Mouse (Mus musculus) Patski (cell line): ENCODE measurements around the gene Spen. TPM values are rescaled to one million over a fixed set of nuclear protein-coding genes. Genes with fewer than 3 reads are reported as not detected.

Experiments
- ATAC-seq: fragments of 100-300 bp; one replicate; pipeline ENCODE4 v1.8.0; 2021
- CTCF ChIA-PET: fragments of 350-600 bp; sonication (Branson Sonifier 250); formaldehyde crosslinking; loops from one replicate; lab custom pipeline; 2022; ENCODE audit warnings: inconsistent platforms; lab: Charles Lee
- POLR2A ChIA-PET: fragments of 350-600 bp; sonication (Branson Sonifier 250); formaldehyde crosslinking; loops from one replicate; lab custom pipeline; 2022; ENCODE audit warnings: antibody characterized with exemption, inconsistent platforms; lab: Charles Lee
- DNase-seq: peaks from one replicate; pipeline ENCODE4 v3.0.0-alpha.2; 2011; ENCODE audit warnings: low read depth, low spot score
- H3K27me3 ChIP-seq: fragments of 371-371 bp; one replicate; pipeline ENCODE4 v1.5.1; 2021
- CTCF ChIP-seq: fragments of 100-300 bp; IDR thresholded peaks from one replicate; pipeline ENCODE4 v1.5.1; 2021
- in situ Hi-C: fragments of 300-500 bp; cut with MboI; formaldehyde crosslinking; loops from 3 replicates; pipeline ENCODE4 v1.11.1; 2018; ENCODE audit warnings: low pct_unique_long_range_greater_than_20kb, mixed read lengths
- polyA plus RNA-seq: library from polyadenylated mRNA; unstranded; gene quantifications from one replicate; pipeline ENCODE4 v1.2.3, GENCODE M21; 2021

The Spen gene
- polyA plus RNA-seq, 1 experiment from 2014 or later, result 31.8 TPM

DNA sequence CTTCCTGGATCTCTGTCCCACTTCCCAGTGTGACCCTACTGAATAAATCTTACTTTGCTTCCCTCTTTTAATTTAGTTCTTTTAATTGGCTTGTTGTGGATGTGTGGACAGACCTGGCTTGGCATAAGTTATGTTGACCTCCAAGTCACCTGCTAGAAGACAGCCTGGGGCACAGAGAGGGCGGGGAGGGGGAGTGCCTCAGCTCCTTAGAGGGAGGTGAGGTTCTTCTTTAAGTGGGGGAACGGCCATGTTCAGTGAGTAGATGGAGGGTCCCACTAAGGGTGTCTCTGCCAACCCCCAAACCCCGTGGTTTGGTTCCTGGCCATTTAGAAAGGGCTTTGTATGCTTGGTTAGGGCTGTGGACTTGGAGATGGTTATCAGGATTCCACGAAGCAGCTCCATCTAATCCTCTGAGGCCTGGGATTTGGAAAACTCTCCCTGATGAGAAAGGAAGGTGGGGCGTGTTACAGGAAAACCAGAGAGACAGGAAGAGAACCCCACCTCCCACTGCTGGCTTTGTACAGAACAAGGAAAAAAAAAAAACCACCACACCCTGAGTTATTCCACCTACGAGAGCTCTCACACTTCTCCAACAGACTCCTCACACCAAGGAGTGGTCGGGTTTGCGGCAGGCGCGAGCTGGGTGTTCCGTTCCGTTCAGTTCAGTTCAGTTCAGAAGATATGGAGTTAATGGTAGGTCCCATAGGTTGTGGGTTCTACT lies 99.2 kb downstream of the Spen start:
- in situ Hi-C loops, result loop anchor here (5.0 kb wide), 1 partner anchor 37 kb away; no protein-coding TSS in a partner anchor

DNA sequence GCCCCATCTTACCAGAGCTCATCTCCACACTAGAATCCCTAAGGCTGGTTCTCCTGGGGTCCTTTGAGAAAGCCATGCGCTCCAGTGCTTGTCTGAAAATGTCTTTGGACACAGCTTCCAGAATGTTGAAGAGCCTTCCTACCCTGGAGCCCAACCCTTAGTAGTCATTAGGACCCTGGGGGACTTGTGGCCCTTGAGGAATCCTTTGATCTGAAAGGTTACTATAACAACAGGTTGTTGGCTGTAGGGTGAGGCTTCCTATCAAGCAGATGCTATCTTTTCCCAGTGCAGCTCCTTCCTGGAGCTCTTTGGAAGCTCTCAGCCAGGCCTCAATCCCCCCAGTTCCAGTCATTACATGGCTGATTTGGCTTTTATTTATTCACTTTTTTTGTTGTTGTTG lies 102.4 kb downstream of the Spen start, which contains the start of gene Srarp:
TSS of gene Srarp (minus strand) at position 132 of the 400 bp plus-strand sequence.
- DNase-seq (no peak), ATAC-seq (no peak)
- ChIA-PET CTCF (no interaction called here), POLR2A (no interaction called here)
- no peaks in the 10 kb centered on the region for H3K27me3 ChIP-seq
- TF ChIP-seq CTCF, result no peak
- in situ Hi-C loops, result loop anchor here (5.0 kb wide), 1 partner anchor 34 kb away; no protein-coding TSS in a partner anchor

More for the DNA sequence above, 99.2 kb downstream of the Spen start:
- DNase-seq, result no peak
- H3K27me3 ChIP-seq, result no peaks in the 10 kb centered on the region
- ATAC-seq, result no peak
- POLR2A ChIA-PET, result no interaction called here
- CTCF ChIA-PET, result interaction anchor here (0.9 kb wide), 1 partner anchor 8 kb away, joined by 3 read pairs; no protein-coding TSS in a partner anchor
- TF ChIP-seq CTCF, result no peak

DNA sequence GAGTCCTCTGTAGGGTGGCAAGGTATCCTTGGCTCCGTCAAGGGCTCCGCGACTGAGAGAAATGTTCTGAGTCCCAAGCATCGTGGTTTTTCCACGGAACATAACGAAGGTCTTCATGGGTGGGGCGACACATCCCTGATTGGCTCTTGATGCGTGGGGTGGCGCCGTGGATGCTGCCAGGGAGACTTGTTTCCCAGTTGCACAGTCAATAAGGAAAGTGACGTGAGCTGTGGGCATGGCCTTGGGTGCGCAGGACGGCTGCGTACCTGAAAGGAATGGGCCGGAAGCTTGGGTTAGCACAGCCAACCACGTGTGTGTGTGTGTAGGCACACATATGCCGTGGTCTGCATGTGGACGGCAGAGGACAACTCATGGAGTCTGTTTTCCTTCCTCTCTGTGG lies 105.2 kb downstream of the Spen start:
- ChIA-PET POLR2A (no interaction called here), CTCF (no interaction called here)
- in situ Hi-C loops, result no loop called here

DNA sequence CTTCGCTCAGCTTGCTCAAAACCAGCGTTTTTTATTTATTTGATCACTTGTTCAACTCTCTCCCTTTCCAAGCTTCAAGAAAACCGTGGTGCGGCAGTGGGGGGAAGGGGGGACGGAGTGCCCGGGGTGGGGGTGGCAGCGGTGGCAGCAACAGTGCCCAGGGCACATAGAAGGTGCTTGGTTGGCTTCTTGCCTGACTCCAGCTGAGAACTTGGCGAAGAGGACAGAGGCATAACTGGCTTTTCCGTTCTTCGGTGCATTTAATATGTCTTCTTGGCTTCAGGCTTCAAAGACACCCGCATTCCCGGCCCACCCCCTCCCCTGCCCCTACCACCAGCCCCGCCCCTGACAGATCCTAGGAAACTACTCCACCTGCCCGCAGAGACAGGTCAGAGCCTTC lies 105.7 kb downstream of the Spen start:
- no peaks in the 10 kb centered on the region for H3K27me3 ChIP-seq

More for the DNA sequence above, 105.2 kb downstream of the Spen start:
- no peaks in the 10 kb centered on the region for H3K27me3 ChIP-seq
- ATAC-seq (no peak), DNase-seq (no peak)
- TF ChIP-seq CTCF, result no peak

DNA sequence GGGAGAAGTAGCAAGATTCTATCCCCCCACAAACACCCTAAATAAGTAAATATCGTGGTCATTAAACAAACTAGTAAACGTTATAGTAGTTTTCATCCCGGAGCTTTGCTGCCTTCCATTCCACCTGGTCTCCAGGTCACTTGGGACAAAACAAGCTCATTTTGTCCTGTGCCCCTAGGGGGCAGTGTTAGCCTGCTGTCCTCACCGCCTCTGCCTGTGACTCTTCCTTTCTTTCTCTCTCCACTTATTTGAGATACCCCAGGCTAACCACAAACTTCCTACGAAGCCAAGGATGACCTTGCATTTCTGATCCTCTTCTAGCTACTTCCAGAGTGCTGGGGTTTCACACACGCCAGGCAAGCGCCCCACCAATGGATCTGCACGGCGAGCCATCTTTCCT lies 107.4 kb downstream of the Spen start:
- no peaks in the 10 kb centered on the region for H3K27me3 ChIP-seq
- DNase-seq (no peak), ATAC-seq (no peak)
- ChIA-PET CTCF (interaction anchor here (0.7 to 8.1 kb wide), 22 partner anchors 8 to 164 kb away, joined by 3 to 134 read pairs (median 3); partner anchors contain the start of gene Hspb7), POLR2A (no interaction called here)
- TF ChIP-seq CTCF, result no peak
- in situ Hi-C loops, result no loop called here

More for the DNA sequence above, 105.7 kb downstream of the Spen start:
- in situ Hi-C loops, result no loop called here
- TF ChIP-seq CTCF, result no peak
- no peak for DNase-seq
- no peak for ATAC-seq
- POLR2A ChIA-PET, result interaction anchor here (0.9 kb wide), 1 partner anchor 128 kb away, joined by 5 read pairs; no protein-coding TSS in a partner anchor
- CTCF ChIA-PET, result interaction anchor here (8.1 kb wide), 1 partner anchor 28 kb away, joined by 134 read pairs; no protein-coding TSS in a partner anchor

DNA sequence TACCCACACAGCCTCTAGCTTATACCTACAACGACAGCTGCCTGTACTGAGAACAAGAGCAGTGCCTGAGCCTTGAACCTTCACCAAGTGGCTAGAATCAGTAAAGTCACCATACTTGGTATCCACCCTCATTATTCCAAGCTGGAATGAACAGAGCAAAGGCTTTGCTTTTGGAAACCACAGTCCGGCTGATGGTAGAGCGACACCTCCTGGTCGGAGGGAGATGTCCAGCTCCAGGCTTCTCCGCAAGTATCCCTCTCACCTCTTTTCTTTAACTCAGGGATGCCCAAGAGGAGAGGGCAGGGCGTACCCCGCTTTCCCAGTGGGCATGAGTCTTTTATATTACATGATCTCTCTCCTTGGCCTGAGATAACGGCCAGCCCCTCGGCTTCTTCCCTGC lies 108.5 kb downstream of the Spen start:
- ChIA-PET CTCF (interaction anchor here (1.1 to 8.1 kb wide), 9 partner anchors 14 to 165 kb away, joined by 3 to 134 read pairs (median 4); partner anchors contain the start of gene Clcnkb), POLR2A (interaction anchor here (3.2 kb wide), 1 partner anchor 23 kb away, joined by 16 read pairs; no protein-coding TSS in a partner anchor)
- no peaks in the 10 kb centered on the region for H3K27me3 ChIP-seq
- DNase-seq (no peak), ATAC-seq (no peak)
- in situ Hi-C loops, result no loop called here
- TF ChIP-seq CTCF, result no peak

DNA sequence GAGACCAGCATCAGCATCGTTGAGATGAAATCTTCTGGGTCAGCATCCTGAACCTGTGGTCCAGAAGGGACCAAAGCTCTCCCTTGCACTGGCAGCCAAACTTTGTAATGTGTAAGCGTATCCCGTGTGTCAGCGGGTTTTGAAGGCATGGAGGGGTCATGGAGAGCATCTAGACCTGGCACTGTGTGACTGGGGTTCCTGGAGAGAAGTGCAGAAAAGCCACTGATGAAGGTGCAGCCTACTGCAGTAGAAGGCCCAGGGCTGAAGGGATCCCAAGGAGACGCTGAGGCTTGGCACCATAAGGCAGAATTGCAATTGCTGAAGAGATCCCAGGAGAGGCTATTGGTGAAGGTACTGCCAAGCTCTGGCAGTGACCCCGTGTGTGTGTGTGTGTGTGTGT lies 109.0 kb downstream of the Spen start:
- ChIA-PET POLR2A (interaction anchor here (3.2 kb wide), 1 partner anchor 23 kb away, joined by 16 read pairs; no protein-coding TSS in a partner anchor), CTCF (interaction anchor here (1.1 to 8.1 kb wide), 7 partner anchors 13 to 165 kb away, joined by 3 to 134 read pairs (median 4); partner anchors contain the start of gene Clcnkb)
- in situ Hi-C loops, result no loop called here
- H3K27me3 ChIP-seq, result no peaks in the 10 kb centered on the region
- TF ChIP-seq CTCF, result no peak
- DNase-seq, result no peak
- ATAC-seq, result no peak

DNA sequence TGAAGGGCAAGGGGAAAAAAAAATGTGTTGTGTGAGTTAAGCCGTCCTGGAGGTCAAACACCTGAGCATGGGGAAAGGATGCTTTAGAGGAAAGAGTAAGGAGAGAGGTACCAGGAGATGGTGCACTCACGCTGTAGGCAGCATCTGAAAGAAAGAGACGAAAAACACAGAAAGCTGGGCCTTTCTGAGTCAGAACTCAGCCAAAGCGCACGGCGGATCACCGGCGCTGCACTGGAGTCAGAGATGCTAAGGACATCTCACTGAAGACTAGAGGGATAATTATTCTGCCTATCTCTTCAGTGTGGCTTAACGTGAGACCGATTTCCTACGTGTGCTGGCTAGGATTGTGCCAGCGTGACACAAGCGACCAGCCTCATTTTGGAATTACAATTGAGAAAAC lies 110.5 kb downstream of the Spen start:
- in situ Hi-C loops, result no loop called here
- POLR2A ChIA-PET, result interaction anchor here (3.2 kb wide), 1 partner anchor 21 kb away, joined by 16 read pairs; no protein-coding TSS in a partner anchor
- H3K27me3 ChIP-seq, result no peaks in the 10 kb centered on the region

DNA sequence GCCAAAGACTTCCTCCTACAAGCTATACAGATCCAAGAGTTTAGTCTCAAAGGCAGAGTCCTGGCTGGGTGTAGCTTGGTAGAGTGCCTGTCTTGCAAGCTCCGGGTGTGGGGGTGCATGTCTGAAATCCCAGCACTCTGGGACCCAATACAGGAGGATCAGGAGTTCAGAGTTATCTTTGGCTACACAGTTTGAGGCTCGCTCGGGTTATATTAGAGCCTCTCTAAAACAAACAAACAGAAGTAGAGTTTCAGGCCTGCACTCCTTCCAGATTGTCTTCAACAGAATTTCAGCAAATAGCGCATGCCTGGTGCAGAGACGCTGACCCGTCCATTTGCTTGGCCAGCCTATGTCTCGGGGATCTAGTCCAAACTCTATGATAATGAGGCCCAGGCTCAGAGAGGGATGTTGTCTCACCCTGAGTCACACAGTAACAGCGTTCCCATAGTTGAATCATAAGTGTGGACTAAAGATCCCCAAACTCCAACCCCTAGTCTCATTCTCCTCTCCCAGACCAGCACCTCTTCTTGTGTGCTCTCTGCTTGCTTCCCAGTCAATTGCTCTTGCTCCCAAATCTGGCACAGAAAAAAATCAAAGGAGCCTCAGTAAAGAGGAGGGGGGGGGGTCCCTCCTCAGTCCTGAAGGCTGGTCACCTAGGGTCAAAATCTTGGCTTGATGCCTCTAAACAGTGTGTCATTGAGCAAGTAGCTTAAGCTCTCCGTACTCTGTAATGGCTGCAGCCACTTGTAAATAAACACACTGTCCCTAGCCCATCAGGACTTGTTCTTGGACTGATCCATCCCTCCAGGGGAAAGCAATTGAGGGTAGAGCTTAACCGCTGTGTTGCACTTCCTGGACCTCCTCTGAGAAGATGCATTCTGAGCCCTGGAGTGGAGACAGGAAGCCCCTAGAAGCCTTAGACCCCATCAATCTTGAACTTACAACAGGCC lies 111.3 kb downstream of the Spen start:
- DNase-seq, result no peak
- in situ Hi-C loops, result no loop called here
- no peak for ATAC-seq
- no peaks in the 10 kb centered on the region for H3K27me3 ChIP-seq
- ChIA-PET CTCF (interaction anchor here (0.9 to 8.1 kb wide), 3 partner anchors 22 to 149 kb away, joined by 4 to 134 read pairs (median 4); no protein-coding TSS in a partner anchor), POLR2A (interaction anchor here (3.2 kb wide), 1 partner anchor 21 kb away, joined by 16 read pairs; no protein-coding TSS in a partner anchor)
- no peak for TF ChIP-seq CTCF

More for the DNA sequence above, 110.5 kb downstream of the Spen start:
- TF ChIP-seq CTCF, result no peak
- DNase-seq (no peak), ATAC-seq (no peak)
- CTCF ChIA-PET, result interaction anchor here (1.2 to 8.1 kb wide), 2 partner anchors 23 to 148 kb away, joined by 4 to 134 read pairs; no protein-coding TSS in a partner anchor
